Mouse (Mus musculus) midbrain, embryonic 10.5 days (tissue): ENCODE measurements around the gene Hbb-bh2. TPM values are rescaled to one million over a fixed set of nuclear protein-coding genes. Genes with fewer than 3 reads are reported as not detected.
"Not testable (repeated sequence)": the region's sequence is repeated elsewhere in the genome, so short reads cannot be mapped to it uniquely, and the experiment has no call there.

ENCODE experiments used
- DNase-seq: peaks from one replicate; pipeline ENCODE4 v3.0.0-alpha.2; 2017; ENCODE audit warnings: low spot score
- H3K27ac ChIP-seq: fragments of 300-500 bp; sonication (generic); replicated peaks from 2 replicates; pipeline ENCODE4 v1.5.1; 2016; ENCODE audit warnings: mild to moderate bottlenecking
- H3K27me3 ChIP-seq: fragments of 300-500 bp; sonication (generic); 2 replicates; pipeline ENCODE4 v1.6.1; 2016; ENCODE audit warnings: low read depth, mild to moderate bottlenecking; ENCODE audit not compliant: poor library complexity, severe bottlenecking
- H3K36me3 ChIP-seq: fragments of 300-500 bp; sonication (generic); 2 replicates; pipeline ENCODE4 v1.6.1; 2016; ENCODE audit warnings: mild to moderate bottlenecking, moderate library complexity
- H3K4me1 ChIP-seq: fragments of 300-500 bp; sonication (generic); 2 replicates; pipeline ENCODE4 v1.6.1; 2016
- H3K4me3 ChIP-seq: fragments of 300-500 bp; sonication (generic); 2 replicates; pipeline ENCODE4 v1.5.1; 2016; ENCODE audit warnings: mild to moderate bottlenecking, moderate library complexity
- H3K9me3 ChIP-seq: fragments of 300-500 bp; sonication (generic); replicated peaks from 2 replicates; pipeline ENCODE4 v1.6.1; 2016; ENCODE audit warnings: mild to moderate bottlenecking
- whole genome bisulfite sequencing: fragments of 180-500 bp; shearing (Covaris S2); methylation state at CpG from one replicate; pipeline ENCODE4 v1.1.7; 2016; 5-methylcytosine and 5-hydroxymethylcytosine counted together
- polyA plus RNA-seq: library from polyadenylated mRNA; unstranded; fragments of >200 nt; fragmentation: Nextera tagmentation; extraction: Ambion mirVana; gene quantifications from 2 replicates; pipeline ENCODE4 v1.2.1, GENCODE M21; 2016

The Hbb-bh2 gene
- polyA plus RNA-seq, 1 experiment from 2014 or later: 0.23 TPM

GRCm38 (mm10) chr7:103843034-103843433, 2.7 kb upstream of the Hbb-bh2 start, which contains the start of gene Hbb-bh1:
Gene Hbb-bh1 (minus strand): TSS chr7:103843164.
- Histone ChIP-seq H3K36me3 (no peaks in the 10 kb centered on the region), H3K9me3 (no peaks in the 10 kb centered on the region), H3K27ac (no peak within 1 kb of the TSS), H3K4me1 (no peaks in the 10 kb centered on the region), H3K4me3 (no peak within 1 kb of the TSS), H3K27me3 (no peaks in the 10 kb centered on the region)
- no peak for DNase-seq
- WGBS: 81% methylated on average over 2 of the region's 2 CpGs

- no peaks in the 10 kb centered on the region for H3K4me1 ChIP-seq
- no peak within 1 kb of the TSS for H3K27ac ChIP-seq
- DNase-seq: no peak
- no peaks in the 10 kb centered on the region for H3K9me3 ChIP-seq
- H3K27me3 ChIP-seq: no peaks in the 10 kb centered on the region
- no peaks in the 10 kb centered on the region for H3K36me3 ChIP-seq
- no peak within 1 kb of the TSS for H3K4me3 ChIP-seq
- 90% methylated on average over 4 of the region's 4 CpGs for WGBS
Measured at GRCm38 (mm10) chr7:103827808-103828207, 12.5 kb downstream of the Hbb-bh2 start, which contains the start of gene Hbb-bs. Gene Hbb-bs (minus strand): TSS chr7:103828096.

- no CpG with 5 or more reads among the region's 2 CpGs for WGBS
- not testable (repeated sequence) for H3K4me3 ChIP-seq, DNase-seq, H3K27ac ChIP-seq, H3K27me3 ChIP-seq, H3K36me3 ChIP-seq, H3K9me3 ChIP-seq, H3K4me1 ChIP-seq
Measured at GRCm38 (mm10) chr7:103827139-103827538, 13.2 kb downstream of the Hbb-bh2 start.

GRCm38 (mm10) chr7:103826255-103826887, 13.9 kb downstream of the Hbb-bh2 start:
- Histone ChIP-seq H3K27ac (no peak overlapping the region), H3K4me1 (no peaks in the 10 kb centered on the region), H3K9me3 (no peaks in the 10 kb centered on the region), H3K36me3 (no peaks in the 10 kb centered on the region), H3K27me3 (no peaks in the 10 kb centered on the region), H3K4me3 (no peak overlapping the region)
- WGBS: 73% methylated on average over 3 of the region's 3 CpGs
- DNase-seq: no peak

GRCm38 (mm10) chr7:103825536-103826254, 14.6 kb downstream of the Hbb-bh2 start:
- WGBS: 92% methylated on average over 3 of the region's 3 CpGs
- Histone ChIP-seq H3K36me3 (no peaks in the 10 kb centered on the region), H3K27me3 (no peaks in the 10 kb centered on the region), H3K9me3 (no peaks in the 10 kb centered on the region), H3K4me3 (no peak overlapping the region), H3K27ac (no peak overlapping the region), H3K4me1 (no peaks in the 10 kb centered on the region)
- no peak for DNase-seq

- Histone ChIP-seq H3K4me1 (no peaks in the 10 kb centered on the region), H3K36me3 (no peaks in the 10 kb centered on the region), H3K27ac (no peak overlapping the region), H3K9me3 (no peaks in the 10 kb centered on the region), H3K4me3 (no peak overlapping the region), H3K27me3 (no peaks in the 10 kb centered on the region)
- 91% methylated on average over 2 of the region's 2 CpGs for WGBS
- DNase-seq: no peak
Measured at GRCm38 (mm10) chr7:103824597-103824996, 15.7 kb downstream of the Hbb-bh2 start.

- DNase-seq, H3K4me3 ChIP-seq, H3K27ac ChIP-seq, H3K27me3 ChIP-seq, H3K36me3 ChIP-seq, H3K4me1 ChIP-seq, H3K9me3 ChIP-seq: not testable (repeated sequence)
- WGBS: 60% methylated on average over 1 of the region's 2 CpGs
Measured at GRCm38 (mm10) chr7:103815085-103815484, 25.2 kb downstream of the Hbb-bh2 start.

GRCm38 (mm10) chr7:103813766-103814165, 26.6 kb downstream of the Hbb-bh2 start, which contains the start of gene Hbb-bt:
Gene Hbb-bt (minus strand): TSS chr7:103813996.
- 89% methylated on average over 3 of the region's 3 CpGs for WGBS
- no peaks in the 10 kb centered on the region for H3K4me1 ChIP-seq
- no peaks in the 10 kb centered on the region for H3K27me3 ChIP-seq
- H3K9me3 ChIP-seq: no peaks in the 10 kb centered on the region
- no peak within 1 kb of the TSS for H3K27ac ChIP-seq
- no peak for DNase-seq
- no peak within 1 kb of the TSS for H3K4me3 ChIP-seq
- no peaks in the 10 kb centered on the region for H3K36me3 ChIP-seq

GRCm38 (mm10) chr7:103813152-103813551, 27.2 kb downstream of the Hbb-bh2 start:
- not testable (repeated sequence) for H3K4me3 ChIP-seq, H3K27me3 ChIP-seq, H3K36me3 ChIP-seq, DNase-seq, H3K27ac ChIP-seq, H3K4me1 ChIP-seq, H3K9me3 ChIP-seq
- WGBS: no CpG with 5 or more reads among the region's 3 CpGs

- Histone ChIP-seq H3K27ac (no peak overlapping the region), H3K4me3 (no peak overlapping the region), H3K36me3 (no peaks in the 10 kb centered on the region), H3K9me3 (no peaks in the 10 kb centered on the region), H3K4me1 (no peaks in the 10 kb centered on the region), H3K27me3 (no peaks in the 10 kb centered on the region)
- DNase-seq: no peak
- 75% methylated on average over 1 of the region's 1 CpGs for WGBS
Measured at GRCm38 (mm10) chr7:103812174-103812573, 28.1 kb downstream of the Hbb-bh2 start.

GRCm38 (mm10) chr7:103811223-103811845, 29.0 kb downstream of the Hbb-bh2 start:
- H3K36me3 ChIP-seq: no peaks in the 10 kb centered on the region
- DNase-seq: no peak
- no peaks in the 10 kb centered on the region for H3K9me3 ChIP-seq
- 100% methylated on average over 1 of the region's 1 CpGs for WGBS
- H3K4me3 ChIP-seq: no peak overlapping the region
- no peaks in the 10 kb centered on the region for H3K27me3 ChIP-seq
- H3K4me1 ChIP-seq: no peaks in the 10 kb centered on the region
- H3K27ac ChIP-seq: no peak overlapping the region

GRCm38 (mm10) chr7:103810746-103811145, 29.6 kb downstream of the Hbb-bh2 start:
- Histone ChIP-seq H3K36me3 (no peaks in the 10 kb centered on the region), H3K9me3 (no peaks in the 10 kb centered on the region), H3K27me3 (no peaks in the 10 kb centered on the region), H3K27ac (no peak overlapping the region), H3K4me3 (no peak overlapping the region), H3K4me1 (no peaks in the 10 kb centered on the region)
- 86% methylated on average over 3 of the region's 3 CpGs for WGBS
- DNase-seq: no peak

GRCm38 (mm10) chr7:103810296-103810695, 30.0 kb downstream of the Hbb-bh2 start:
- H3K9me3 ChIP-seq: no peaks in the 10 kb centered on the region
- DNase-seq: no peak
- no peak overlapping the region for H3K4me3 ChIP-seq
- H3K36me3 ChIP-seq: no peaks in the 10 kb centered on the region
- no peak overlapping the region for H3K27ac ChIP-seq
- 90% methylated on average over 1 of the region's 1 CpGs for WGBS
- H3K4me1 ChIP-seq: no peaks in the 10 kb centered on the region
- H3K27me3 ChIP-seq: no peaks in the 10 kb centered on the region
